Mouse (Mus musculus): ENCODE measurements around the gene Zfp383.
"Not testable (repeated sequence)": the region's sequence is repeated elsewhere in the genome, so short reads cannot be mapped to it uniquely, and the experiment has no call there.

DNA sequence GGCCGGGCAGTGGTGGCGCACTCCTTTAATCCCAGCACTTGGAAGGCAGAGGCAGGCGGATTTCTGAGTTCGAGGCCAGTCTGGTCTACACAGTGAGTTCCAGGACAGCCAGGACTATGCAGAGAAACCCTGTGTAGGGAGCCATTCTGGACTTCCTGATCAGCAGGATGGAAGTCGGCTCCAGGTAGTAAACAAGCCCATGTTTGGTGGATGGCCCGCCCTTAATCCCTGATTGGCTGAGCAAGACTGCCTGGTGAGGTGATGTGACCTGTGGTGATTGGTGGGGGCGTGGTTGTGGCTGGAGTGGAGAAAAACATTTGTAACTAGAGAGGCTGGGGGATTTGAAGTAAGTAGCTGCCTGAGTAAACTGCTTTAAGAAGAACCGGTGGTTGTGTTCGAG, 30.5 kb upstream of the Zfp383 start:
- TF ChIP-seq POLR2A (IDR thresholded peaks at IDR 0.05; ENCODE audit: borderline replicate concordance, control insufficient read depth, low read depth, low read length); CTCF (IDR thresholded peaks at IDR 0.05; ENCODE audit: control insufficient read depth, insufficient read depth, low read length): not testable (repeated sequence)

All from bone marrow, adult 2 months (tissue).